Mouse (Mus musculus): ENCODE measurements around the gene Zfp617. TPM values are rescaled to one million over a fixed set of nuclear protein-coding genes. Genes with fewer than 3 reads are reported as not detected.
A peak's percentile ranks its signal among the peaks of the same experiment; 100 is the strongest.

Zfp617 gene
- total RNA-seq, 2 experiments from 2014 or later: 19.7 to 20.5 TPM

DNA sequence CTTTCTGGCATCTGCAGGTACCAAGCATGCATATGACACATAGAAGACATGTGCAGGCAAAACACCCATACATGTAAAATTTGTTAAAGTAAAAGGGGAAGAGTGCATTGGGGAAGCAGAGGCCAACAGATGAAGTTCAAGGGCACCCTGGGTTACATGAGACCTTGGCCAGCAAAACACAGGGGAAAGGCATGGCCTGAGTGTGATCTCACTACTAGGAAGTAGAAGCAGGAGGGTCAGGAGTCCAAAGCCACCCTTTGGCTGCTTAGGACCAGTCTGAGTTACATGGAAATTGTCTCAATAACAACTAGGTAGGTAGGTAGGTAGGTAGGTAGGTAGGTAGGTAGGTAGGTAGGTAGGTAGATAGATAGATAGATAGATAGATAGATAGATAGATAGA, 52.0 kb downstream of the Zfp617 start:
- DNase-seq: no peak
- intact Hi-C loops (cut with DNase I): loop anchor here (5.0 kb wide), 1 partner anchor 38 kb away; no protein-coding TSS in a partner anchor
- H3K27ac ChIP-seq: no peak overlapping the region
- no peak overlapping the region for H3K4me3 ChIP-seq
- no peak for TF ChIP-seq CTCF (IDR thresholded peaks at IDR 0.05)

GRCm38 (mm10) chr8:71961796-71962195, 53.4 kb downstream of the Zfp617 start:
- no peak for TF ChIP-seq CTCF (IDR thresholded peaks at IDR 0.05)
- Histone ChIP-seq H3K27ac (no peak overlapping the region), H3K4me3 (no peak overlapping the region)
- DNase-seq: no peak
- intact Hi-C loops (cut with DNase I): loop anchor here (5.0 kb wide), 1 partner anchor 39 kb away; no protein-coding TSS in a partner anchor

DNA sequence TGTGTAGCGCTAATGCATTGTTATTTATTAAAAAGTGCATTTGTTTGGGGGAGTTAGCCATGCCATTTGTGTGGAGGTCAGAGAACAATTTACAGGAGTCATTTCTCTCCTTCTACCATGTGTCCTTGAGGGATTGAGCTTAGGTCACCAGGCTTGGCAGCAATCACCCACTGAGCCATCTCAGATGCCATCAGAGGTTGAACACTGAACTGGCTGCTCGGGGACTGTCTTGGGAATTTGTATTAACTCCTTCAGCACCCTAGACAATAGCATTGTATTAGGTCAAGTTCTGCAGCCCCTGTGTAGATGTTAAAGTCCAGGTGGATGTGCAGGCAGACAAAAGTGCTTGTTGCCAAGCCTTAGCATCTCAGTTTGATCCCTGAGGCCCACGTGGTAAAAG, 55.6 kb downstream of the Zfp617 start:
- DNase-seq: no peak
- no peak for TF ChIP-seq CTCF (IDR thresholded peaks at IDR 0.05)
- H3K4me3 ChIP-seq: no peak overlapping the region
- H3K27ac ChIP-seq: no peak overlapping the region
- intact Hi-C loops (cut with DNase I): loop anchor here (5.0 kb wide), 1 partner anchor 42 kb away; no protein-coding TSS in a partner anchor

GRCm38 (mm10) chr8:71965166-71965565, 56.7 kb downstream of the Zfp617 start:
- no peak overlapping the region for H3K27ac ChIP-seq
- H3K4me3 ChIP-seq: no peak overlapping the region
- intact Hi-C loops (cut with DNase I): no loop called here
- no peak for TF ChIP-seq CTCF (IDR thresholded peaks at IDR 0.05)
- no peak for DNase-seq

DNA sequence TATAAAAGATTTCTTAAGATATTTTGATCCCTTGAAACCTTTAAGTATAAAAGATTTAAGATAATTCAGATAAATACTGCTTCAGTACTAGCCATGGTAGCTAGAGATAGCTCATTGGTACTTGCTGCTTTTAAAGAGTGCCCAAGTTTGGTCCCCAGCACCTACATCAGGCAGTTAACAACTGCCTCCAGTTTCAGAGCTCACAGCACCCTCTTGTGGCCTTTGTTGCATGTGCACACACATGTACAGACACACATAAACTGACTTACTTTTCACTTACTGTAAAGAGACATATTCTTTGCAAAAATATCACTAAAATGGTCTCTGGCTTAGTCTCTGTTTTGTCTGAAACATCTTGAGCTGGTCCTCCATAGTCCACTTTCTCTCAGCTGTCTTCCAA, 58.0 kb downstream of the Zfp617 start:
- intact Hi-C loops (cut with DNase I): no loop called here
- Histone ChIP-seq H3K27ac (no peak overlapping the region), H3K4me3 (no peak overlapping the region)
- no peak for DNase-seq
- peak; percentile 7; the same call in 1 of the 2 replicates for TF ChIP-seq CTCF (IDR thresholded peaks at IDR 0.05)

GRCm38 (mm10) chr8:71967261-71967660, 58.8 kb downstream of the Zfp617 start:
- DNase-seq: no peak
- intact Hi-C loops (cut with DNase I): no loop called here
- TF ChIP-seq CTCF (IDR thresholded peaks at IDR 0.05): no peak
- no peak overlapping the region for H3K27ac ChIP-seq
- no peak overlapping the region for H3K4me3 ChIP-seq

DNA sequence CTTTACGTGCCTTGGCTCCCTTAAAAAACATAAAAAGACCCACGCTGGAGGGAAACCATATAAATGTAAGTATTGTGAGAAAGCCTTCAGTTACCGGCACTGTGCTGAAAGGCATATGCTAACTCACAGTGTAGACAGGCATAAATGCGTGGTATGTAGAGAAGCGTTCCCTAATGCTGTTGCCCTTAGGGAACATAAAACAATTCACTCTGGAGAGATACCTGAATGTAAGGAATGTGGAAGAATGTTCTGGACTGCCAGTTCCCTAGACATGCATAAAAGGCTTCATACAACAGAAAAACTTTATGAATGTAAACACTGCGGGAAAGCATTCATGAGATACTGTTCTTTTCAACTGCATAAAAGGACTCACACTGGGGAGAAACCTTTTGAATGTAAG, 59.7 kb downstream of the Zfp617 start:
- DNase-seq: no peak
- no peak overlapping the region for H3K4me3 ChIP-seq
- TF ChIP-seq CTCF (IDR thresholded peaks at IDR 0.05): no peak
- H3K27ac ChIP-seq: no peak overlapping the region
- intact Hi-C loops (cut with DNase I): no loop called here

- H3K27ac ChIP-seq: no peak overlapping the region
- no peak for TF ChIP-seq CTCF (IDR thresholded peaks at IDR 0.05)
- no peak overlapping the region for H3K4me3 ChIP-seq
- no peak for DNase-seq
- intact Hi-C loops (cut with DNase I): no loop called here
These were observed 60.2 kb downstream of the Zfp617 start for GRCm38 (mm10) chr8:71968636-71969035.

GRCm38 (mm10) chr8:71971945-71972344, 63.5 kb downstream of the Zfp617 start:
- DNase-seq: no peak
- peak; percentile 68 for TF ChIP-seq CTCF (IDR thresholded peaks at IDR 0.05)
- Histone ChIP-seq H3K4me3 (no peak overlapping the region), H3K27ac (no peak overlapping the region)
- intact Hi-C loops (cut with DNase I): loop anchor here (5.0 kb wide), 1 partner anchor 65 kb away; the partner anchor contains the start of genes Zfp617 and Zfp882

GRCm38 (mm10) chr8:71974211-71974610, 65.8 kb downstream of the Zfp617 start:
- intact Hi-C loops (cut with DNase I): loop anchor here (5.0 kb wide), 1 partner anchor 67 kb away; the partner anchor contains the start of genes Zfp617 and Zfp882
- no peak for TF ChIP-seq CTCF (IDR thresholded peaks at IDR 0.05)
- Histone ChIP-seq H3K4me3 (no peak overlapping the region), H3K27ac (no peak overlapping the region)
- no peak for DNase-seq

DNA sequence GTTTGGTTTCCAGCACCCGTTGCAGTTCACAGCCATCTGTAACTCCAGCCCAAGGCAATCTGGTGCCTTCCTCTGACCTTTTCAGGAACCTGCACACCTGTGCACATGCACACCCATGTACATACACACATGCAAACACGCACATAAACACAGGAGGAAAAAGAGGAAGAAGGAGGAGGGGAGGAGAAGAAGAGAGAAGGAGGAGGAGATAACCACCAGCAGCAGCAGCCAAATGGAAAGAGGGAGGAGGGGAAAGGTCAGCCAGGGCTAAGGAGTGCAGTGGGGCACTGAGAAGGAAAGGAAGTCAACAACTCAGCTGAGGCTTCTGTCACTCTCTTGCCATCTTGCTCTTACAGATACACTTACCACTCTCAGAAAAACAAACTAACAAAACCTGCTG, 72.6 kb downstream of the Zfp617 start:
- intact Hi-C loops (cut with DNase I): no loop called here
- Histone ChIP-seq H3K4me3 (no peak overlapping the region), H3K27ac (no peak overlapping the region)
- DNase-seq: no peak
- no peak for TF ChIP-seq CTCF (IDR thresholded peaks at IDR 0.05)

DNA sequence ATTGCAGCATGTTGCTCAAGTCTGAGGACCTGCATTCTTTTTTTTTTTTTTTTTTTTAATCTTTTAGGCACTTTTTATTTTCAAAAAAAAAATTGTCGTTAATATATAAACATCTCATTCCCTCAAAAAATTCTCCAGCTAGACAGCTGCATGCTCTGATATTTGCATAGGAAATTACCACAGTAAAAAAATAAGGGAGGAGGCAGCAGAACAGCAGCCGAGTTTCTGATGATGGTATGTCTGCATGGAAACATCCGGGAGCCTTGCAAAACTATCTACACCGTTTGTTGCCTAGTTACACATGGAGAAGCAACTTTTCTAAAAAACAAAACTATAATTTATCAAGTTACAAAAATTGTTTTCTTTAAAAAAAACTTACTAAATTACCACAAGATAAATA, 73.0 kb downstream of the Zfp617 start:
- Histone ChIP-seq H3K4me3 (no peak overlapping the region), H3K27ac (no peak overlapping the region)
- no peak for DNase-seq
- TF ChIP-seq CTCF (IDR thresholded peaks at IDR 0.05): no peak
- intact Hi-C loops (cut with DNase I): no loop called here

Other genes with a start within 250 kb of the Zfp617 start
- not detected for gene Unc13a, start 236.9 kb upstream of the Zfp617 start, total RNA-seq (2021)
- 1 to 10 TPM; 2.1 to 2.5 TPM for gene Jak3, start 232.3 kb upstream of the Zfp617 start, total RNA-seq (2021)
- gene Insl3, start 219.4 kb upstream of the Zfp617 start, total RNA-seq (2021): 1 to 10 TPM in 1 of 2 experiments, not detected in 1; 1.4 TPM
- gene B3gnt3, start 206.8 kb upstream of the Zfp617 start, total RNA-seq (2021): 1 to 10 TPM; 2.1 to 2.9 TPM
- gene Fcho1, start 182.9 kb upstream of the Zfp617 start, total RNA-seq (2021): not detected
- 1 to 10 TPM; 2.3 to 2.4 TPM for gene Zfp709, start 26.6 kb upstream of the Zfp617 start, total RNA-seq (2021)
- 1 to 10 TPM; 2.8 to 4.2 TPM for gene Zfp882, start within 50 bp of the Zfp617 start, total RNA-seq (2021)
- 1 to 10 TPM; 2.7 to 5.4 TPM for gene Zfp961, start 42.4 kb downstream of the Zfp617 start, total RNA-seq (2021)
- gene Cyp4f18, start 101.0 kb downstream of the Zfp617 start, total RNA-seq (2021): under 1 TPM; 0.31 to 0.47 TPM
- gene Olfr372, start 132.6 kb downstream of the Zfp617 start, total RNA-seq (2021): not detected
- gene Olfr373, start 174.5 kb downstream of the Zfp617 start, total RNA-seq (2021): not detected
- not detected for gene Olfr374, start 198.4 kb downstream of the Zfp617 start, total RNA-seq (2021)
- 10 to 100 TPM; 22.2 to 44.0 TPM for gene Tpm4, start 226.3 kb downstream of the Zfp617 start, total RNA-seq (2021)

Data from gastrocnemius, adult 2 months (tissue).